Mouse (Mus musculus): Measurements from ENCODE around the gene Pcdh8.

The Pcdh8 gene

DNA sequence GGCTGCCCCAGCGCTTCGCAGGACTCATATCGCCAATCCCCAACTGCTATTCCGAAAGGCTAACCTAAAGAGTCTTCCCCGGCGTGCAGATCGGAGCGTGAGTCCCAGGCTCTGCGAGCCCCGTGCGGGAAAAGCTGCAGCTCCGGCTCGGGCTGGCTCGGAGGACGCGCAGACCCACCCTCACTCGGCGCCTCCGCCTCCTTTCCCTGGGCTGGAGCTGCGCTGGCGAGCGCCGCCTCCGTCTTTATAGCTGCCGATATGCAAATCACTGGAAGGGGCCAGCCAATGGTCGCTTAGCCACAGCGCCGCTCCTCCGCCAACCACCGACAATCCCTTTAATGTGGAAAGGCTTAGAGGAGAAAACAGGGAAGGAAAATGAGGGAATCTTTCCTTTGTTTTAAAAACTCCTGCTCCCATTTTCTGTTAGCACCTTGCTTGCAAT lies at the start of gene Pcdh8:
Pcdh8 (minus strand) TSS at position 219 of the 442 bp plus-strand sequence.
- no peak for DNase-seq

GRCm38 (mm10) chr14:79814709-79815108 lies 43.6 kb upstream of the Pcdh8 start:
- no peak for DNase-seq

DNA sequence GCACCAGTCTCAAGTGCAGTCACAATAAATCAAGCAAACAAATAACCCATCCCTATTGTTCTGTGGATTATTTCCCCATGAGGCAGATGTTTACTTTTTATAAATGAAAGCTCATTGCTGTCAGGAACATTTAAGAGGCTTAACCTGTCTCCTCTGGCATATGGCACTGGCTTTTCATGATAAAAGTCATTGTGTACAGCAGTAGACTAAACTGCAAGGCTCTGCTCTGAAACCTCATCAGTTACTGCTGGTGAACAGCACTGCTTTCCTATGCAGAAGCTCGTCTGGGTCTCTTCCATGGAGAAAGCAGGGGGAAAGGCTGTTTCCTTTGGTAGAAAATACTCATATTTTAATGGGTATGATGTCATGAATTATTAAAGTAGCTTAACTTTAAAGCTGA lies 43.0 kb upstream of the Pcdh8 start:
- no peak for DNase-seq

DNA sequence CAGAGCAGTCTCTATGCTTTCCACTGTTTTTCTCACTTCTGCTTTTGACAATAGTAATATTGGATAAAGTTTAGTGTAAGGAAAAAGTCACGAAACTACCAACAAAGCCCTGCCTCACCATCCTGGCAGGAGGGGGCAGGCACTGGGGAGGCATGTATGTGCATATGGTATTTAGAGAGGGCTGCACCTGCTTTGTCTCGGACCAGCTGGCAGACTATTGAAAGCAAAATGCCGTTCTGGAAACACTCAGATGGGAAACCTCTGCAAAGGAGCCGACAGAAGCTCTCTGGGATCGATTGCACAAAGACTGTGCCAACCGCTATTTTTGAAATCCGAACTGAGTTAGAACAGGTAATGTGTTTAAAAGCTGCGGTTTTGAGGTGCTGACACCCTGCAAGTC lies 22.1 kb upstream of the Pcdh8 start:
- DNase-seq, result no peak

- no peak for DNase-seq
Measured at GRCm38 (mm10) chr14:79789535-79789934, 18.4 kb upstream of the Pcdh8 start.

DNA sequence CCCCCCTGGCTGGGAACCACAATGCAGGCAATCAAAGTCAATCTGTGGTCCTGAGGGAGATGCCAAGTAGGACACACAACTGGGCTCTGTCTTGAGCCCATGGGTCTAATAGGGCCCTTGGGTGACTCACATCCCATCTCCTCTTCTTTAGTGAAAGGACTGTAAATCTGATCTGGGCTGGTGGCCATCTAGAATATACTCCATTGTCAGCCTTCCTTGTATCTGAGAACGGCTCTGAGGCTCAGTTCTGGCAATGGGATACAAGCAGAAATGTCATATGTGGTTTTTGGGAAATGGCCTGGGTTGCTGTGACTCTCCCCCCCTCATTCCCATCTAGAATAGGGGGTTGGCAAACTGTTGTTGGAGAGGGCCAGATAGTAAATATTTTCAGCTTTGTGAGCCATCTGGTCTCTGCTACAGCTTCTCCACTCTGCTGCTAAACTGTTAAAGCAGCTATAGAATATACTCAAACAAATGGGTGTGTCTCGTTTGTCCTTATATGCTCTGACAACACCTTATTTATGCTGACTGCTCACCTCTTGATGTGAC lies 17.6 kb upstream of the Pcdh8 start:
- DNase-seq, result no peak

DNA sequence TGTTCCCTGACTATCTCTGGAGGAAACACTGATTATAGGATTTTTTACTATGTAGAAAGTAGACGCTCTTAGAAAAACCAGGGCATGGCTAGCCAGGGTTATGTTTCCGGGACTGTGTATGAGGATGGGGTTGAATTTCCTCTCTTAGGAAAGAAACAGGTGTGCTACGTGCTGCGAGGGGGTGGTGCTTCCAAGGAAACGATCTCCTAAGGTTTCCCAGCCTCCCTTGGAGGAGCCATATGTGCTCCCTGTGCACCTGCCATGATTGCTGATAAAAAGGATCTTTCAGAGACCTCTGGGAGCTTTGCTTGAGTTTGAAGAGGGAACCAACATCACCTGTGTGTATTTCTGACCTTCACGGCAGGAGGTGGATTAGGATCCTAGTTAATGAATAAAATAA lies 16.8 kb upstream of the Pcdh8 start:
- no peak for DNase-seq

GRCm38 (mm10) chr14:79785400-79785799 lies 14.3 kb upstream of the Pcdh8 start:
- no peak for DNase-seq

DNA sequence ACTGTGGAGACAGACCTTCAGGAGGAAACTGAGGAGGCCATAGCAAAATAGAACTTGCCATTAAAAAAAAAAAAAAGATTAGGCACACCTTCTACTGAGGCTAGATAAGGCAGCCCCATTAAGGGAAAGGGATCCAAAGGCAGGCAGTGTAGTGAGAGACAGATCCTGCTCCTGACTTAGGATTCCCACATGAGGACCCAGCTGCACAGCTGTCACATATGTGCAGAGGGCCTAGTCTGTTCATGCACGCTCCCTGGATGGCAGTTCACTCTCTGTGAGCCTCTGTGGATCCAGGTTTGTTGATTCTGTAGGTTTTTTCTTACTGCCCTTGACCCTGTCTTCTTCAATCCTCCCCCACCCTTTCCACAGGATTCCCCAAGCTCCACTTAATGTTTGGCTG lies 9.8 kb upstream of the Pcdh8 start:
- DNase-seq, result no peak

GRCm38 (mm10) chr14:79780332-79780731 lies 9.2 kb upstream of the Pcdh8 start:
- no peak for DNase-seq

DNA sequence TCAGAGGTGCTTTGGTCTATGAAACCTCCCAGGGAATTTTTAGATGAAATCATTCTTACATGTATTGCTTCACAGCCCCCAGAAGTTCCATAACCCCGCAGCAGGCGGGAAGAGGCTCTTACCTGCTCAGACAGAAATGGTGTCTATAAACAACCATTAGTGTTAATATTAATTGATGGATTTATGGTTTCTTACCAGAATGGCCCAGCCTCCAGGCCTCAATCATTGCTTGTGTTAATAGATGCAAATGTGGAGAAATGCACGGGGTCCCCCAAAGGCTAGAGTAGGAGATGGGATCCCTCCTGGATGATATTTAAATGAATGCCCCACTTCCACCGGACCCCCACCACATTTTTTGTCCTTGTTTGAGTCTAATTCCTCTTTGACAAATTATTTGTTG lies 8.7 kb upstream of the Pcdh8 start:
- DNase-seq, result no peak

DNA sequence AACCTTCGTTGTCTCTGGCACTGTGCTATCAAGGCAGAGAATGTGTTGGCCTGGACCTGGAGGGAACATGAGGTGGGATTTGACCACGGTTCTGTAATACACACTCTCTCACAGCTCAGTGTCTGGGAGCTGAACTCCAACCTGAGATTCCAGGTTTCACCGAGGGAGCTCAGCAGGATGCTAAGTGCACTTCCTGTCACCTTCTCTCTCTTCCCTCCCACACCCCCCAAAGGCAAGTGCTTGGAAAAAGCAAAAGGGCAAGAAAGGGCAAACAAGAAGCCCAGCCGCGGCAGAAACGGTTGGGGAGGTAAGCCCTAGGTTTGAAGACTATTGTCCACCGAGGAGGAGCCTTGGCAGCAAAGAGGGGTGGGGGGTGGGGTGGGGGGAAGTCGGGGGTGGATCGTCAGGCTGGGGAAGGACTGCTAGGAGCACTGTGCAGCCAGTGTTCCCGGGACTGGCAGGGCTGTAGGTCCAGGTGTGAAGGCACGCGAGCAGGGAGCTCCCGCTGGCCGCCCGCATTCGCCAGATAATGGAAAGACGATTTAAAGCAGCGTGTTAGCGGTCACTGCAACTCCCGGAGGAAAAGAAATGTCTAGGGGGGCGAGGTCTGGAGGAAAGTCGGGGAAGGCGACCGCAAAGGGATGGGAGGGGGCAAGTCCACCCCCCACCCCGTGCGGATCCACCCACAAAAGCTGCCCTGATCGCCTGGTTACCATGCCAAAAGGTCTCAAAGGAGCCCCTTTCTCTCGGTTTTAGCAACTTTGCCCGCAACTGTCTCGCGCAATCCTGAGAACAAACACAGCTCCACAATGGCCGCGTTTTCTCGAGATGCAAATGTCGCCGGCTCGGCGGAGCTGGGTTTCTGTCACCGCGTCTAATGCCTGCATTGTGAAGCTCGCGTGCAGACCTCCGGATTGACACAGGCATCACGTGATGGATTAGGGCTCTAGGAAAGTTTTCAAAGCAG lies 2.6 kb upstream of the Pcdh8 start:
- DNase-seq, result no peak

GRCm38 (mm10) chr14:79771802-79772511 lies 845 bp upstream of the Pcdh8 start:
- no peak for DNase-seq

DNA sequence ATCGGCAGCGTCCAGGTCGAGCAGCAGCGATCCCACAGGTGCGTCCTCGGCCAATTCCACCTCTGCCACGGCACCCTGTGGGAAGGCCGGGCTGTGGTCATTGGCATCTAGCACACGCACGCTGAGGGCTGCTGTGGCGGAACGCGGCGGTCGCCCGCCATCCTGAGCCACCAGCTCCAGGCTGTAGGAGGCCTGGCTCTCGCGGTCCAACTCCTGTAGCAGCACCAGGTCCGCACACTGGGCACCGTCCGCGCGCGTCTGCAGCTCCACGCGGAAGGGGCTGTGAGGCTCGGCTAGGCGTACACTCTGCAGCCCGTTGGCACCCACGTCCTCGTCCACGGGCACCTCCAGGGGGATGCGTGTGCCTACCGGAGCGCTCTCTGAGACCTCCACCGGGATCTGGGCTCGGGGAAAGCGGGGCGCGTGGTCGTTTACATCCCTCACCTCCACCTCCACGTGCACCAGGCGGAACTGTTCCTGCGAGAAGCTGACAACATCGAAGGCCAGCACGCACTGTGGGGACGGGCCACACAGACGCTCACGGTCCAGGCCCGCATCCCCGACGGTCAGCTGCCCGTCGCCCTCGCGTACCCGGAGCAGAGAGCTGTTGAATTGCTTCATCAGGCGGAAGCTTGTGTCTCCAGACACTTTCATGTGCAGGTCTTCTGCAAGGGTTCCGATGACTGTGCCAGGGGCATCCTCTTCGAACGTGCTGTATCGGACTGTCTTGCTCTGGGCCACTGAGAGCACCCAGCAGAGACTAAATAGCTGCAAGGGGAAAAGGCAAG lies 612 bp downstream of the Pcdh8 start:
- no peak for DNase-seq

GRCm38 (mm10) chr14:79769618-79770017 lies 1.5 kb downstream of the Pcdh8 start:
- DNase-seq, result peak; percentile 4 to 7

GRCm38 (mm10) chr14:79768996-79769395 lies 2.1 kb downstream of the Pcdh8 start:
- no peak for DNase-seq

GRCm38 (mm10) chr14:79768076-79768830 lies 2.9 kb downstream of the Pcdh8 start:
- DNase-seq, result no peak

GRCm38 (mm10) chr14:79767601-79768000 lies 3.5 kb downstream of the Pcdh8 start:
- DNase-seq, result no peak

DNA sequence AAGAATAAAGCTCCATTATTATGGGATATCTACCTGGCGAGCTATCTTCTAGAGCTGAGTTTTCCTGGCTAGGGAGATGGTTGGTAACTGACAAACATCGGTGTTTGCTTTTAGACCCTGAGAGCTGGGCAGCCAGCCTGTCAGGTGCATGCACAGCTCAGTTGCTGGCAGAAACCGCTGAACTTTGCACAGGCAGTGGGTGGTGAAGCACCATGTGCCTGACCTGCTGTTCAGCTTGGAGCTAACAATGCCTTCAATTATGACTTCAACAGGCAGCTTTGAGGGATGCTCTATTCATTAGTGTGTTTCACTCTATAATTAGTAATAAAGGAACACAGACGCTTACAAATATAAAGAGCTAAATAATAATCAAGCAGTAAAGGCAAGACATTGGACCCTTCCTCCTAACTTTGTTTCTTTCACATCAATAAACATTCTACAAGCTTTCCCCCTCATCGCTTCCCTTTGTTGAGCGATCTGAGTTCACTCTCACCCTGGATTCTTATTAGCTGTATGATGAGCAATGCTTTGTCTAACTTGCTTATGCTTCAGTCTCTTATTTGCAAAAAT lies 5.8 kb downstream of the Pcdh8 start:
- no peak for DNase-seq

DNA sequence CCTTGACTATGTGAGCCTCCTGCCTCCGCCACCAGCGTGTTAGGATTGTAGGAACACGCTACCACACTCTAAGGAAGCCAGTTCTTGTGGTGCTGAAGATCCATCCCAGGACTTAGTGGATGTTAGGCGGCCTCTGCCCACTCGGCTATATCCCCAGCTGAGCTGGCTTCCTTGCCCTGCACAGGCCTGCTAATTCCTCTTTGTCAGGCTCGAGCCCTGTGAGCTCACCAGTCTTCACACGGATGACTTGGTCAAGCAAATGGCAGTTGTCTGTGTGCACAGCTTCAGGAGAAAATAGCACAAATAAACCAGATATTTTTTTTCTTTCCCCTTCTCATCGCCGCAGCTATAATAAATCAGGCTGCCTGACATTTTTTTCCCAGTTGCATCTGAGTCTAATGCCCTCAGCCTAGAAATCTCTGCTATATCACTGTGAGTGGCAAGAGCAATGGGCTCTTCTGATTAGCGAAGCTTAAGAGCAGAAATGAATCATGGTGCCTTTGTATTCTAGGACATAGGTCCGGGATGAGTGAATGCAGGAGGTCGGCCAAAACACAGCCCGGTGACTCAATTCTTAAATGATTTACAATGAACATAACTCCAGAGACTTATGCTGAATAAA lies 16.4 kb downstream of the Pcdh8 start:
- DNase-seq, result no peak

DNA sequence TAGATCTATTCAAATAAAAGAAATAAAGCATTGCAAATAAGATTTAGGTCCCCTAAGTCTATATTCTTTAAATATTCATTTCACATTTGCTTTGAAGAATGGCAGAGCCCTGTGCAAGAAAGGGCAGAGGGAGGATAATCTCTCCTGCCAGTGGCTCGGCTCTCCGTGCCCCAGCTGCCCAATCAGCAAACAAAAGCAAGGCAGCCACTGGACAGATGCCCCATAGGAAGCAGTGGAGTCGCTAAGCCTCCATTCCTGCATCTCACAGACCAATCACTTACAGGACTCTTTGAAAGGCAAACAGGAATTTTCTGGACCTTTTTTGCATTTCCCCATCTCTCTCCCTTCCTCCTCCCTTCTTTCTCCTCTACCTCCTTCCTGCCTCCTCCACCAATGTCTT lies 17.0 kb downstream of the Pcdh8 start:
- DNase-seq, result no peak

Measured in B cell, adult 2 months (primary cell).